Mouse (Mus musculus) heart, embryonic 14.5 days (tissue): Measurements from ENCODE around the gene Celf1. TPM values are rescaled to one million over a fixed set of nuclear protein-coding genes. Genes with fewer than 3 reads are reported as not detected.
"Not testable (repeated sequence)": the region's sequence is repeated elsewhere in the genome, so short reads cannot be mapped to it uniquely, and the experiment has no call there.

Experiments used
- ATAC-seq: fragments of 200-750 bp; cut with Nextera tagmentation; 2 replicates; pipeline ENCODE4 v1.8.0; 2017; ENCODE audit warnings: low read depth, moderate TSS enrichment; ENCODE audit not compliant: insufficient number of reproducible peaks, insufficient read depth, low FRiP score
- H3K27ac ChIP-seq, 2 experiments: fragments of 200-500 bp in 1 of 2; fragments of 300-500 bp in 1 of 2; sonication (generic) in 1 of 2; replicated peaks in 1 of 2; 2 replicates each; pipeline ENCODE4 v1.5.1; 2012 to 2014; ENCODE audit warnings: low read depth in 2 of 2, low read length in 2 of 2, control low read depth in 1 of 2, mild to moderate bottlenecking in 1 of 2, mixed read lengths in 1 of 2; ENCODE audit not compliant: control insufficient read depth in 1 of 2, insufficient read depth in 1 of 2
- H3K27me3 ChIP-seq: fragments of 300-500 bp; sonication (generic); 2 replicates; pipeline ENCODE4 v1.6.1; 2014; ENCODE audit warnings: mild to moderate bottlenecking, low read length, control low read depth; ENCODE audit not compliant: control insufficient read depth, insufficient read depth
- H3K36me3 ChIP-seq: fragments of 300-500 bp; sonication (generic); 2 replicates; pipeline ENCODE4 v1.6.1; 2014; ENCODE audit warnings: mild to moderate bottlenecking, control low read depth, low read length, mixed read lengths; ENCODE audit not compliant: control insufficient read depth, insufficient read depth
- H3K4me1 ChIP-seq, 2 experiments: fragments of 200-500 bp in 1 of 2; fragments of 300-500 bp in 1 of 2; sonication (generic) in 1 of 2; 2 replicates each; pipeline ENCODE4 v1.6.1; 2012 to 2014; ENCODE audit warnings: low read length in 2 of 2, control low read depth in 1 of 2, mixed read lengths in 1 of 2; ENCODE audit not compliant: control insufficient read depth in 2 of 2, insufficient read depth in 2 of 2
- H3K4me2 ChIP-seq: fragments of 300-500 bp; sonication (generic); 2 replicates; pipeline ENCODE4 v1.6.1; 2014; ENCODE audit warnings: mild to moderate bottlenecking, low read length
- H3K4me3 ChIP-seq, 2 experiments: fragments of 200-500 bp in 1 of 2; fragments of 300-500 bp in 1 of 2; sonication (generic) in 1 of 2; 2 replicates each; pipeline ENCODE4 v1.5.1; 2012 to 2014; ENCODE audit warnings: low read length in 2 of 2, mild to moderate bottlenecking in 2 of 2, control low read depth in 1 of 2, low read depth in 1 of 2, moderate library complexity in 1 of 2; ENCODE audit not compliant: control insufficient read depth in 1 of 2, insufficient read depth in 1 of 2
- H3K9ac ChIP-seq: fragments of 300-500 bp; sonication (generic); 2 replicates; pipeline ENCODE4 v1.6.1; 2014; ENCODE audit warnings: mild to moderate bottlenecking, low read length
- H3K9me3 ChIP-seq: fragments of 300-500 bp; sonication (generic); 2 replicates; pipeline ENCODE4 v1.6.1; 2016; ENCODE audit warnings: low read length, control low read depth; ENCODE audit not compliant: control insufficient read depth
- WGBS: fragments of 180-500 bp; shearing (Covaris S2); extraction: QIAGEN DNeasy Blood & Tissue Kit; methylation state at CpG from one replicate; pipeline ENCODE4 v1.1.7; 2014; 5-methylcytosine and 5-hydroxymethylcytosine counted together
- polyA plus RNA-seq: library from polyadenylated mRNA; unstranded; fragments of >200 nt; fragmentation: Nextera tagmentation; extraction: Ambion mirVana; gene quantifications from 2 replicates; pipeline ENCODE4 v1.2.1, GENCODE M21; 2014

The Celf1 gene
- polyA plus RNA-seq = 76.6 and 79.1 TPM in 2 replicates

DNA sequence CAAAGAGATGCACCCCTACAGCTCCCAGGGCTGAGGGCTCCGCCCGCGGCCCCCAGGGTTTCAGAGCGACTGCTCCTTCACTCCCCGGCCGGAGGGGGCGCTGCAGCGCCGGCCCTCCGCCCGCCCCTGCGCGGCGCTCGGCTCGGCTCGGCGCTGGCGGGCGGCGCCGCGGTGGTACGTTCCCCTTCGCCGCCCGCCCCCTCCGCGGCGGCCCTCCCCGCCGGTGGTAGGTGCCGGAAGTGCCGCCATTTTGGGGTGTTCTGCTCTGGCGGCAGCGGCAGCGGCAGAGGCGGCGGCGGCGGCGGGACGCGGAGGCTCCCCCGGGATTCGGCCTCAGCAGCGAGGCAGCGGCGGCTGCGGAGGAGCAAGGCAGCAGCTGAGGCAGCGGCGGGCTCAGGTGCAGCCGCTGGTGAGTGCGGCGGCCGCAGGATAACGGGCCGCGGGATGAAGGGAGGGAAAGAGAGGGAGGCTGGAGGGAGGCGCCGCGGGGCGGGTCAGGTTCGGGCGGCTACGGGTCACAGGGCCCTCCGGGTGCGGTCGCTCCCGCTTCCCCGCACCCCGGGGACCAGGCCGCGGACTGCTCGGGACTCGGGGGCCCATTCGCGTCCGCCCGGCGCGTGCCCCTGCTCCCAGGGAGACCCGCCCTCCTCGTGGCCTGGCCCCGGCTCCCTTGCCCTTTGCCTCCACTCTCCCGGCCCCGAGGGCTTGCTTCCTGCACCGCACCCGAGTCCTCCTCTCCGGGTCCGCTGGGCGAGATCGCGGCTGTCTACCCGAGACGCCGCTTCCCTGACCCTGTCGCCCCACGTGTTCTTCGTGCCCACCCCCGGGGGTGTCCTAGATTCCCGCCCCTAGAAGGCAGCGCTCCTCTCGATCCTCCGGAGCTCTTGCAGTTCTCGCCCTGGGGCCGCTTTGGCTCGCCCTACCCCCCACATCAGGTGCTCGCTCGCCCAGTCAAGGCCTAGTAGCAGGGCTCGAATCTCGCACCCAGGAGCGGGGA, at the start of gene Celf1:
Gene Celf1 (plus strand): TSS at position 150 of the 997 bp plus-strand sequence.
- peak within 1 kb of the TSS; percentile 68 to 91 for H3K4me3 ChIP-seq
- H3K27ac ChIP-seq = peak within 1 kb of the TSS; percentile 82 to 93
- no peaks in the 10 kb centered on the region for H3K36me3 ChIP-seq
- peak within 1 kb of the TSS; percentile 69 for H3K4me2 ChIP-seq
- H3K4me1 ChIP-seq = peaks cover 2 to 16% of the 10 kb centered on the region in 2 experiments; a peak in 3 of 4 replicates
- peak; percentile 93 for ATAC-seq
- no peaks in the 10 kb centered on the region for H3K27me3 ChIP-seq
- H3K9me3 ChIP-seq = no peaks in the 10 kb centered on the region
- peak within 1 kb of the TSS; percentile 97 for H3K9ac ChIP-seq
- under 1% methylated on average over 81 of the region's 113 CpGs for WGBS

DNA sequence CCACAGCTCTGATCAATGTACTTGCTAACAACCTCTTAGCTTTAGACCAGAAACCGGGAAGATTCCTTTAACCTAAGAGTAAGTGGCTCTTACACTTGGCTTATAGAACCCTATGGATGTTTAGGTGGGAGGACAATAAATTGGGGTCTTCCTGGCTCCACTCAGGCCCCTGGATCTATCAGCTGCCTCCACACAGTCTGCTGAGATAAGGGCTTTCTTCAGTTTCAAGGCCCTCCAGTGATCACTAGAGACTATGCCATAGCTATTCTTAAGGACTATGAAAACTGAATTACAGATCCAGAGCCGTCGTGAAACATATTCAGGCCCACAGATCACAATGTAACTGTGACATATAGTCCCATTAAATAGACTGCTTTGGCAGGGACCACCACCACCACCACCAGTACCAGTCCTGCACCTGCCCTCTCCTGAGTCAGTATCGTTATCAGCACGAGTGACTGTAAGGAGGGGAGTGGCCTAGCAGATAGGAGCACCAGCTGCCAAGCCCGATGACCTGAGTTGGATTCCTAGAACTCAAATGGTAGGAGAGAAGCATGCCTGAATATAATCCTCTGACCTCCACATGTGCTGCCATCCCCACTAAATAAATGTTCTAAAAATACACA, 46.4 kb upstream of the Celf1 start:
- Histone ChIP-seq H3K27me3 (peaks cover 5% of the 10 kb centered on the region; the same call in 1 of the 2 replicates), H3K9me3 (no peaks in the 10 kb centered on the region), H3K27ac (no peak overlapping the region), H3K4me1 (peaks cover 6 to 10% of the 10 kb centered on the region in 2 experiments; a peak in 3 of 4 replicates), H3K9ac (no peak overlapping the region), H3K36me3 (peaks cover 58% of the 10 kb centered on the region), H3K4me2 (no peak overlapping the region), H3K4me3 (no peak overlapping the region)
- 50% methylated on average over 6 of the region's 6 CpGs for WGBS
- ATAC-seq = no peak

DNA sequence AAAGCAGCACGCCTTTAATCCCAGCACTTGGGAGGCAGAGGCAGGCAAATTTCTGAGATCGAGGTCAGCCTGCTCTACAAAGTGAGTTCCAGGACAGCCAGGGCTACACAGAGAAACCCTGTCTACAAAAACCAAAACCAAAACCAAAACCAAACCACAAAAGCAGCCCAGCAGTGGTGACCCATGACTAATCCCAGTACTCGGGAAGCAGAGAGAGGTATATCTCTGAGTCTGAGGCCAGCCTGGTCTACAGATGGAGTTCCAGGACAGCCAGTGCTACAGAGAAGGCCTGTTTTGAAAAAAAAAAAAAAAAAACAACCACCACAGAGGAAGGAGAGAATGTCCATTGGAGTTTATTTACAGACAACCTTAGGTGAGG, 45.9 kb upstream of the Celf1 start:
- H3K9ac ChIP-seq, H3K27ac ChIP-seq, H3K27me3 ChIP-seq, H3K9me3 ChIP-seq, H3K4me2 ChIP-seq, H3K4me1 ChIP-seq, H3K4me3 ChIP-seq, ATAC-seq: not testable (repeated sequence)
- 71% methylated on average over 3 of the region's 3 CpGs for WGBS
- peaks cover 63% of the 10 kb centered on the region for H3K36me3 ChIP-seq

DNA sequence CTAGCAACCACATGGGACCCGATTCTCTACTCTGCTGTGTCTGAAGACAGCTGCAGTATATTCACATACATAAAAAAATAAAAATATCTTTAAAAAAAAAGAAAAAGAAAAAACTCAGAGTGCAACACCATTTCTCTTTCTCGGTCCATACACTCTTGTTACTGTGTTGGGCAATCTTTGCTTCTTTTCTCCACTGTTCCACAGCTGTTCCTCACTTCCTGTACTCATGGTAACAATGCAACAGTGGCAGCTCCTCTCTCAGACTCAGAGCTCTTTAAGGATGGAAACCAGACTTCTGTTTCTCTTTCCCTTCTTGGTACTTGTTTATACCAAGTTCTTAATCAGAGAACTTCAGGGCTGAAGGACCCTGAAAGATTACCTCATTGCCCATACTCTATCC, 36.8 kb upstream of the Celf1 start:
- WGBS = 85% methylated on average over 2 of the region's 2 CpGs
- no peak for ATAC-seq
- H3K9ac ChIP-seq = peak overlapping the region; percentile 93
- H3K36me3 ChIP-seq = peaks cover 71% of the 10 kb centered on the region
- peaks cover 4 to 22% of the 10 kb centered on the region in 2 experiments for H3K4me1 ChIP-seq
- H3K27me3 ChIP-seq = no peaks in the 10 kb centered on the region
- H3K4me3 ChIP-seq = peak overlapping the region; percentile 70 to 93; a peak in 3 of 4 replicates
- no peaks in the 10 kb centered on the region for H3K9me3 ChIP-seq
- H3K4me2 ChIP-seq = peak overlapping the region; percentile 87
- H3K27ac ChIP-seq = peak overlapping the region in 1 of 2 experiments; percentile 89; a peak in 2 of 4 replicates

DNA sequence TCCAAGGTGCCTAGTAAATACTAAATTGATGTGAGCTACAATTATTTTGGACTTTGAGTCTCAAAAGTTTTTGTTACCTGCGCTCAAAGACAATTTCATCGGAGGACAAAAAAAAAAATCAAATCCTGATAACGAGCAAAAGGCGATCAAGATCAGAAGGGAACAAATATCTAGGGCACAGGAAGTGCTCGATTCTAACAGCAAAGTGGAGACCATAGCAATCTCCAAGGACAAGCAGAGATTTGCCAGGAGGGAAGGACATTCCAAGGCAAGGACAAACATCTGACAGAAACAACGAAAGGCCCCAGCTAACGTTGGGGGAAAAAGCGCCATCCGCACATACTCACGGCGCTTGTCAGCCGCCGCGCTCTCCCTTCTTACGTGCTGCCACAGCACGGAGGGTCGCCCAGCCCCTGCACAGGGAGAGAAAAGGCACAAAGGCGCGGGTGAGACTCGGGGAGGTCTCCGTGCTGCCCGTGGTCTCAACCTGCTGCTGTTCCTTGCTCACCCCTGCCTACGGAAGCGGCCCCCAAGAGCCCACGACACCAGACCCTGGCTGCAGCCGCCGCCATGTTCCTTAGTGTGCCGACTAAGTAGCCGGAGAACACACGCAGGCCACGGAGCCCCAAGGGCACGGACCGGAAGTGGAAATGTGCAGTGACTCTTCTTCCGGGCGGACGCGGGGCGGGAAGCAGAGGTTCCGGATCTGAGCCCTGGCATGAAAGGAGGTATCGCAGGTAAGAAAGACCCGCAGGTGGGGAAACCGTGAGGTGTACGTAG, 35.9 kb upstream of the Celf1 start, which contains the start of the genes Kbtbd4 and Ndufs3:
Gene Kbtbd4 (plus strand): TSS at position 665 of the 780 bp plus-strand sequence.
Gene Ndufs3 (minus strand): TSS at position 752 of the 780 bp plus-strand sequence.
- Histone ChIP-seq H3K4me1 (peaks cover 4 to 25% of the 10 kb centered on the region in 2 experiments), H3K27ac (peak within 1 kb of the TSS; percentile 89 to 91), H3K4me2 (peak within 1 kb of the TSS; percentile 87), H3K36me3 (peaks cover 71% of the 10 kb centered on the region), H3K9me3 (no peaks in the 10 kb centered on the region), H3K9ac (peak within 1 kb of the TSS; percentile 93), H3K4me3 (peak within 1 kb of the TSS; percentile 70 to 93), H3K27me3 (no peaks in the 10 kb centered on the region)
- peak; percentile 86 for ATAC-seq
- under 1% methylated on average over 43 of the region's 43 CpGs for WGBS

DNA sequence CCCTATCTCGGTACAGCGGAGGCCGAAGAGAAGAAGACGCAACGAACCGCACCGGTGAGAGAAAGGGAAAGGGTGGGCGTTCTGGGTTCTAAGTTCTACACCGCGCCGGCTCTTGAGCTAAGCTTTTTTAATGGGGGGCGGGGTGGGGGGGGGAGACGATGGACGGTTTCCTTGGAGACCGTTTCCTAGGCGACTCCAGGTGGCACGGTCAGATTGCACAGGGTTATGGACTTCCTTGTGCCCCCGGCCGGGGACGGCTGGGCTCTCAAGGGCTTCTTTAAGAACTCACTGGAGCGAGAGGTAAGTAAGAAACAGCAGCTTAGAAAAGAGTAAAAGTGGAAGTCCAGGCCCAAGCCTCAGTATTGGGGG, 35.3 kb upstream of the Celf1 start:
- no peak for ATAC-seq
- Histone ChIP-seq H3K27me3 (no peaks in the 10 kb centered on the region), H3K4me3 (peak overlapping the region; percentile 70 to 93), H3K27ac (peak overlapping the region; percentile 62 to 89; a peak in 3 of 4 replicates), H3K9ac (peak overlapping the region; percentile 93), H3K36me3 (peaks cover 71% of the 10 kb centered on the region), H3K9me3 (no peaks in the 10 kb centered on the region), H3K4me2 (peak overlapping the region; percentile 87), H3K4me1 (peaks cover 4 to 26% of the 10 kb centered on the region in 2 experiments)
- WGBS = 1% methylated on average over 21 of the region's 21 CpGs

DNA sequence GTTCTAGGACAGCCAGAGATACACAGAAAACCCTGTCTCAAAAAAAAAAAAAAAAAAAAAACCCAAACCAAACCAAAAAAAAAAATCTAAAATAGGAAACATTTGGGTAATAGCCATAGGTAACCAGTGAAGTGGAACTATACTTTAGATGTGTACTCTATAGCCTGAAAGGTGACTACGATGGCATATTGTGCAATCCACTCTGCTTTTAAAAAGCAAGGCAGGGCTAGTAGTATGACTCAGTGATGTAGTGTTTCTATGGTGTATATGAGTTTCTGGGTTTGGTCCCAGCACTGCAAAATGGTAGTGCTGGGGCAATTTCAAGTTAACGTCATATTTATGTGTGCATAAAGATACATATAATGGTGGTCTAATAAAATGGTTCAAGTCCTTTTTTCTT, 33.5 kb upstream of the Celf1 start:
- Histone ChIP-seq H3K9me3 (no peaks in the 10 kb centered on the region), H3K36me3 (peaks cover 72% of the 10 kb centered on the region), H3K4me1 (peaks cover 4 to 26% of the 10 kb centered on the region in 2 experiments), H3K4me2 (no peak overlapping the region), H3K9ac (no peak overlapping the region), H3K4me3 (no peak overlapping the region), H3K27me3 (no peaks in the 10 kb centered on the region), H3K27ac (no peak overlapping the region)
- 97% methylated on average over 2 of the region's 2 CpGs for WGBS
- ATAC-seq = no peak
